Mouse (Mus musculus) bone marrow macrophage, adult 2 months (primary cell): ENCODE results near the gene Lrp1.

Experiments used
- CTCF ChIP-seq: IDR thresholded peaks from 2 replicates; pipeline ENCODE4 v1.5.1; 2012; ENCODE audit warnings: low read depth, mild to moderate bottlenecking, low read length, moderate library complexity
- POLR2A ChIP-seq: IDR thresholded peaks from 2 replicates; pipeline ENCODE4 v1.6.1; 2012; ENCODE audit warnings: mild to moderate bottlenecking, low read depth, low read length, borderline replicate concordance

DNA sequence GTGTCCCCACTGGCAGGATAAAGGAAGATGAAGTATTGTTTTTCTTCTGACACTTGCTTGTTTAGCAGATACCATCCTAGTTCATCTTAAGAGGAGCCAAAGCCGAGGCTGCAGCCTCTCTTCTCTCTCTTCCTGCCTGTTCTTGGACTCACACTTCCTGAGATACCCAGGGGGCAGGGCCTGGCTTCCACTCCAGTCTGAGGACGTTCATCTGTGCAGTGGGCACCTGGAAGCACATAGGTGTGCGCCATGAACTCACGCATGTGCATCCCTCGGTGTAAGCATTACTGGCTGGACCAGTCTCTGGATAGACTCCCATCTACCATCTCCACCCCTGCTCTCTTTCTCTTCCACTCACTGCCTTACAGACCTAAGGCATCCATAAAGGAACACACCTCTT is 19.5 kb upstream of the Lrp1 start:
- TF ChIP-seq POLR2A (no peak), CTCF (no peak)
